Mouse (Mus musculus): ENCODE results near the gene Spryd3. TPM values are rescaled to one million over a fixed set of nuclear protein-coding genes. Genes with fewer than 3 reads are reported as not detected.

Spryd3 gene
- total and polyA plus RNA-seq, 3 experiments = 29.3 to 35.4 TPM; not detected in 1

- Histone ChIP-seq H3K36me3 (ENCODE audit: control insufficient read depth in 1 of 2, insufficient read depth in 2 of 2, low read length in 2 of 2) (peaks cover 0 to 5% of the 10 kb centered on the region in 2 experiments; a peak in 2 of 4 replicates), H3K4me3 (ENCODE audit: control insufficient read depth in 1 of 2, insufficient read depth in 1 of 2, low read depth in 2 of 2, low read length in 2 of 2) (no peak overlapping the region; a peak in 1 of 4 replicates), H3K9me3 (replicated peaks; ENCODE audit: insufficient read depth, low read length) (no peaks in the 10 kb centered on the region), H3K4me1 (ENCODE audit: control insufficient read depth in 1 of 2, insufficient read depth in 2 of 2, low read length in 2 of 2) (peaks cover 18 to 19% of the 10 kb centered on the region in 2 experiments), H3K27me3 (ENCODE audit: control insufficient read depth in 1 of 2, insufficient read depth in 2 of 2, low read length in 2 of 2) (no peaks in the 10 kb centered on the region), H3K27ac (ENCODE audit: control insufficient read depth, low read depth, low read length) (no peak overlapping the region), H3K9ac (ENCODE audit: control insufficient read depth, low read depth, low read length, poor library complexity, severe bottlenecking) (no peak overlapping the region), H3K79me2 (ENCODE audit: control insufficient read depth, insufficient read depth, low read length, poor library complexity) (no peaks in the 10 kb centered on the region)
- peak; percentile 95 for DNase-seq (ENCODE audit: low read depth, low spot score)
- TF ChIP-seq ZC3H11A (IDR thresholded peaks at IDR 0.05; ENCODE audit: low read depth, low read length) (peak; percentile 23; the same call in 1 of the 2 replicates), POLR2AphosphoS5 (IDR thresholded peaks at IDR 0.05; ENCODE audit: borderline replicate concordance, low read depth, low read length) (no peak), MEF2A (IDR thresholded peaks at IDR 0.05; ENCODE audit: extremely low read depth, insufficient replicate concordance, low read depth, low read length, poor library complexity, severe bottlenecking) (no peak), SMC3 (IDR thresholded peaks at IDR 0.05; ENCODE audit: low read depth, low read length) (peak; percentile 64), ETS1 (IDR thresholded peaks at IDR 0.05; ENCODE audit: low read depth, low read length) (no peak), MYC (IDR thresholded peaks at IDR 0.05; ENCODE audit: low read depth, low read length) (0 out of 2 replicates have a peak, but pooled peaks have one; percentile 37), GABPA (IDR thresholded peaks at IDR 0.05; ENCODE audit: low read depth, low read length) (no peak), MXI1 (IDR thresholded peaks at IDR 0.05; ENCODE audit: low read depth, low read length) (peak; percentile 45; the same call in 1 of the 2 replicates), TCF12 (IDR thresholded peaks at IDR 0.05; ENCODE audit: low read depth, low read length) (peak; percentile 28; the same call in 1 of the 2 replicates), RAD21 (IDR thresholded peaks at IDR 0.05; ENCODE audit: low read depth, low read length) (peak; percentile 78), CTCF (IDR thresholded peaks at IDR 0.05 in 2 of 3, conservative IDR thresholded peaks at IDR 0.05 in 1 of 3; ENCODE audit: control insufficient read depth in 1 of 3, insufficient read depth in 1 of 3, low read depth in 2 of 3, low read length in 3 of 3, poor library complexity in 1 of 3, severe bottlenecking in 1 of 3) (peak in 2 of 3 experiments; percentile 96; a peak in 5 of 6 replicates), SIN3A (IDR thresholded peaks at IDR 0.05; ENCODE audit: low read length) (peak; percentile 51), ELF1 (IDR thresholded peaks at IDR 0.05; ENCODE audit: low read depth, low read length) (0 out of 2 replicates have a peak, but pooled peaks have one; percentile 9), MAZ (IDR thresholded peaks at IDR 0.05; ENCODE audit: low read depth, low read length) (peak; percentile 81), HCFC1 (IDR thresholded peaks at IDR 0.05; ENCODE audit: low read depth, low read length) (0 out of 2 replicates have a peak, but pooled peaks have one; percentile 30)
Observed at GRCm38 (mm10) chr15:102108651-102109525, 27.1 kb downstream of the Spryd3 start.
